Mouse (Mus musculus) intestine, embryonic 16.5 days (tissue): ENCODE results near the gene Ston2. TPM values are rescaled to one million over a fixed set of nuclear protein-coding genes. Genes with fewer than 3 reads are reported as not detected.

Source experiments
- ATAC-seq: fragments of 200-750 bp; cut with Nextera tagmentation; 2 replicates; pipeline ENCODE4 v1.8.0; 2017; ENCODE audit warnings: moderate TSS enrichment, moderate library complexity
- H3K27ac ChIP-seq: fragments of 300-500 bp; sonication (generic); 2 replicates; pipeline ENCODE4 v1.5.1; 2014; ENCODE audit warnings: mild to moderate bottlenecking, low read length
- H3K27me3 ChIP-seq: fragments of 300-500 bp; sonication (generic); replicated peaks from 2 replicates; pipeline ENCODE4 v1.6.1; 2014; ENCODE audit warnings: low read length, control low read depth, mixed read lengths; ENCODE audit not compliant: control insufficient read depth, insufficient read depth
- H3K36me3 ChIP-seq: fragments of 300-500 bp; sonication (generic); 2 replicates; pipeline ENCODE4 v1.6.1; 2014; ENCODE audit warnings: low read length, control low read depth; ENCODE audit not compliant: control insufficient read depth, insufficient read depth
- H3K4me1 ChIP-seq: fragments of 300-500 bp; sonication (generic); 2 replicates; pipeline ENCODE4 v1.6.1; 2014; ENCODE audit warnings: low read length, control low read depth, mixed read lengths; ENCODE audit not compliant: control insufficient read depth, insufficient read depth
- H3K4me2 ChIP-seq: fragments of 300-500 bp; sonication (generic); 2 replicates; pipeline ENCODE4 v1.6.1; 2014; ENCODE audit warnings: low read depth, low read length, control low read depth
- H3K4me3 ChIP-seq: fragments of 300-500 bp; sonication (generic); 2 replicates; pipeline ENCODE4 v1.5.1; 2014; ENCODE audit warnings: mild to moderate bottlenecking, low read length
- H3K9ac ChIP-seq: fragments of 300-500 bp; sonication (generic); 2 replicates; pipeline ENCODE4 v1.6.1; 2014; ENCODE audit warnings: low read depth, low read length
- H3K9me3 ChIP-seq: fragments of 300-500 bp; sonication (generic); 2 replicates; pipeline ENCODE4 v1.6.1; 2016; ENCODE audit warnings: low read length, control low read depth; ENCODE audit not compliant: control insufficient read depth
- WGBS: fragments of 180-500 bp; shearing (Covaris S2); extraction: QIAGEN DNeasy Blood & Tissue Kit; methylation state at CpG from one replicate; pipeline ENCODE4 v1.1.7; 2014; 5-methylcytosine and 5-hydroxymethylcytosine counted together
- polyA plus RNA-seq: library from polyadenylated mRNA; unstranded; fragments of >200 nt; fragmentation: Nextera tagmentation; extraction: Ambion mirVana; gene quantifications from 2 replicates; pipeline ENCODE4 v1.2.1, GENCODE M21; 2015

Ston2 gene
- polyA plus RNA-seq, 1 experiment from 2014 or later: 5.2 TPM

GRCm38 (mm10) chr12:91665431-91665830, 122.8 kb downstream of the Ston2 start:
- WGBS: 80% methylated on average over 5 of the region's 5 CpGs
- H3K9me3 ChIP-seq: no peaks in the 10 kb centered on the region
- H3K27me3 ChIP-seq: no peaks in the 10 kb centered on the region
- no peak for ATAC-seq
- no peaks in the 10 kb centered on the region for H3K36me3 ChIP-seq
- no peak overlapping the region for H3K4me3 ChIP-seq
- no peak overlapping the region for H3K4me2 ChIP-seq
- peaks cover 11% of the 10 kb centered on the region for H3K4me1 ChIP-seq
- no peak overlapping the region for H3K27ac ChIP-seq
- H3K9ac ChIP-seq: no peak overlapping the region

DNA sequence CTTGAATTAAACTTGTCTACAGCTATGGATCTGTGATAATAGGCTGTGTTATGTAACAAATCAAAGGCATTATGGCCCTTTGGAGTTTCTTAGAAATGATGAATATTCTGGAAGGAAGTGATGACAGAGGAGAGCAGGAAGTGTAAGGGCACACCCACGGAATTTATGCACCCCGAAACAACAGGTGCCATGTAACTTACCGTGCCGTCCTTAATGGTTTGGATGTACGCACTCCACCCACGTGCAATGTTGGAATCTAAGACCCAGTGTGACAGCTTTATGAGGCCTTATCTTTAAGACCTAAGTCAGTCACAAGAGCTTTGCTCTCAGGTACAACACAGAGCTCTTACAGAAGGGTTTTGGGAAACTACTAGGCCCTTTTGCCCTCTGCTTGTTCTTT, 124.9 kb downstream of the Ston2 start:
- no peak overlapping the region for H3K27ac ChIP-seq

DNA sequence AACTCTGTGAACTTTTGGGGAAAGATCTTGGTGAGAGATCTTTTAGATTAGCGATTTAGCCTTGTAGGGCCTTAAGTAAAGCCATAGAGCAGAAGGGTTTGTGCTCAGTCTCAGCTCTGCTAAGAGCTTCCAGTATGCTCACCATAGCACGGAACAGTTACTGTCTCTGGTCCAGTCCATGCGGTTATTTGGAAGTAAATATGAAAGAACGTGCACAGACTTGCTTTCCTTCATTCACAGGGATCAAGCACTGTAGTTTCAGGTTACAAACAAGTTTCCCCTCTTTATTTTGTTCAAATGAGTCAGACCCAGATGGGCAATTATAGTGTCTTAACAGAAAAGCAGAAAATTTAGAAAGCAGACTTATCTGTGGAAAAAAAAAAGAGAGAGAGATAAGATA, 125.3 kb downstream of the Ston2 start:
- 79% methylated on average over 4 of the region's 4 CpGs for WGBS
- H3K9ac ChIP-seq: no peak overlapping the region
- ATAC-seq: no peak
- peaks cover 4% of the 10 kb centered on the region for H3K4me1 ChIP-seq
- H3K27me3 ChIP-seq: no peaks in the 10 kb centered on the region
- no peak overlapping the region for H3K27ac ChIP-seq
- no peak overlapping the region for H3K4me3 ChIP-seq
- no peaks in the 10 kb centered on the region for H3K9me3 ChIP-seq
- no peaks in the 10 kb centered on the region for H3K36me3 ChIP-seq
- no peak overlapping the region for H3K4me2 ChIP-seq

More for the DNA sequence above, 124.9 kb downstream of the Ston2 start:
- WGBS: 43% methylated on average over 6 of the region's 6 CpGs
- Histone ChIP-seq H3K4me2 (no peak overlapping the region), H3K9ac (no peak overlapping the region), H3K9me3 (no peaks in the 10 kb centered on the region), H3K36me3 (no peaks in the 10 kb centered on the region), H3K27me3 (no peaks in the 10 kb centered on the region), H3K4me1 (peaks cover 7% of the 10 kb centered on the region), H3K4me3 (no peak overlapping the region)
- ATAC-seq: peak; percentile 63

DNA sequence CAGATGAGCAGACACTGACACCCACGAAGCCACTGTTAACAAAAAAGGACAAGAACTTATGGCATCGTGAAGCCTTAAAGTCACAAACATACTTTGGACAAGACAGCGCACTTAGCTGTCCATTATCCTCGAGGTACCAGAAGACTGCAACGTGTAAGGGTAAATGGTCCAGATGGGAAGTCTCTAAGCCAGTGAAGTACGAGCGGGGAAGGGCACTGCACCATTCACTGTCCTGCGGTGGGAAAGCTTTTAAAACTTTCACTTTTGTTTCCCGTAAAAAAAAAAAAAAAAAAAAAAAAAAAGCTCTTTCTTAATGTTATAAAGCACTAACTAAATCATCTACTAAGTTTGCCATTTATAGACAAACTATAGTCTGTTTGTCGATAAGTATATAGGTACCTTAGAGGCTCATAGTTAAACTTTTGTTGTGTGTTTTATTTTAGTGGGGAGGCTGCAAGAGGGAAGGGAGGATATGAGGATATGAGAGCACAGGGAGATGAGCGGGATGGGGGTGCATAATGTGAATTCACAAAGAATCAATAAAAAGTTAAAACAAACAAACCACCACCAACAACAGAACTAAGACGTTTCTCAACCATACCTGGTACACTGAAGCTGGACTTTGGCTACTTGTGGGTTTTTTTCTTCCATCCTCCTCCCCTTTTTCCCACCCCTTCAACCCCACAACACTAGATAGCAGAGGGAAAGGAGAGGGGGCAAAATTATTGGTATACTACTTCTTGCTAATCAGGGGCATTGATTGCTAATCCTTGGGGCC, 127.4 kb downstream of the Ston2 start:
- WGBS: 73% methylated on average over 12 of the region's 12 CpGs
- Histone ChIP-seq H3K9me3 (no peaks in the 10 kb centered on the region), H3K36me3 (no peaks in the 10 kb centered on the region), H3K4me3 (no peak overlapping the region), H3K27me3 (no peaks in the 10 kb centered on the region), H3K27ac (no peak overlapping the region), H3K9ac (no peak overlapping the region), H3K4me2 (no peak overlapping the region), H3K4me1 (no peaks in the 10 kb centered on the region; the same call in 1 of the 2 replicates)
- ATAC-seq: no peak

GRCm38 (mm10) chr12:91654399-91655122, 133.6 kb downstream of the Ston2 start:
- no peak overlapping the region for H3K4me3 ChIP-seq
- ATAC-seq: peak; percentile 59
- WGBS: 55% methylated on average over 3 of the region's 3 CpGs
- no peaks in the 10 kb centered on the region for H3K36me3 ChIP-seq
- no peak overlapping the region for H3K27ac ChIP-seq
- H3K9me3 ChIP-seq: no peaks in the 10 kb centered on the region
- H3K4me1 ChIP-seq: 0 out of 2 replicates have a peak, but pooled peaks cover 2% of the 10 kb centered on the region
- no peak overlapping the region for H3K4me2 ChIP-seq
- H3K27me3 ChIP-seq: no peaks in the 10 kb centered on the region
- H3K9ac ChIP-seq: no peak overlapping the region

GRCm38 (mm10) chr12:91648426-91648825, 139.8 kb downstream of the Ston2 start:
- no peak overlapping the region for H3K4me2 ChIP-seq
- WGBS: 94% methylated on average over 17 of the region's 17 CpGs
- H3K9ac ChIP-seq: no peak overlapping the region
- ATAC-seq: no peak
- H3K9me3 ChIP-seq: no peaks in the 10 kb centered on the region; the same call in 1 of the 2 replicates
- peaks cover 15% of the 10 kb centered on the region for H3K36me3 ChIP-seq
- H3K27me3 ChIP-seq: no peaks in the 10 kb centered on the region
- no peak overlapping the region for H3K27ac ChIP-seq
- 0 out of 2 replicates have a peak, but pooled peaks cover 5% of the 10 kb centered on the region for H3K4me1 ChIP-seq
- no peak overlapping the region for H3K4me3 ChIP-seq

- 74% methylated on average over 6 of the region's 6 CpGs for WGBS
- no peak; the same call in 1 of the 2 replicates for ATAC-seq
Observed at GRCm38 (mm10) chr12:91645361-91646123, 142.6 kb downstream of the Ston2 start.

DNA sequence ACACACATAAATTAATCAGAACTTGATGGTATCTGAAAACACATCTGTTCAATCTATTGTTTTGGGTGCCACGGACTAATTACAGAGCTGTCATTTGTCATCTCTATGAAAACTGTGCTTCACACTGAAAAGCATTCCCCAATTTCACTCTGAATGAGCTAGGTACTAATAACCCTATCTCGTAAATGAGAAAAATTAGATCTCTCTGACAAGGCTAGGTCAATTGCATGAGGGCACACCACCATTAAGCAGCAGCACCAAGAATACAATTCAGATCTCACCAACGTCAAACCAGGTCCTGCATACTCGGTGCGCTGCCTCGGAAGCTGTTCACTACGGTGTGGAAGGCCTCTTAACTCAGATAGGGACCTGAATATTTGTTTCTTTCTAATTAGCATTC, 145.0 kb downstream of the Ston2 start:
- Histone ChIP-seq H3K4me2 (no peak overlapping the region), H3K27ac (no peak overlapping the region), H3K9me3 (no peaks in the 10 kb centered on the region; the same call in 1 of the 2 replicates), H3K9ac (no peak overlapping the region), H3K4me1 (peaks cover 16% of the 10 kb centered on the region), H3K27me3 (no peaks in the 10 kb centered on the region), H3K36me3 (peaks cover 12% of the 10 kb centered on the region), H3K4me3 (no peak overlapping the region)
- ATAC-seq: no peak
- WGBS: 84% methylated on average over 7 of the region's 7 CpGs

More at GRCm38 (mm10) chr12:91645361-91646123, 142.6 kb downstream of the Ston2 start:
- Histone ChIP-seq H3K4me1 (peaks cover 14% of the 10 kb centered on the region; the same call in 1 of the 2 replicates), H3K4me3 (no peak overlapping the region), H3K4me2 (no peak overlapping the region), H3K9me3 (no peaks in the 10 kb centered on the region; the same call in 1 of the 2 replicates), H3K27ac (no peak overlapping the region), H3K27me3 (no peaks in the 10 kb centered on the region), H3K9ac (no peak overlapping the region), H3K36me3 (peaks cover 15% of the 10 kb centered on the region)
